Mouse (Mus musculus) G1E (cell line): ENCODE data around the gene Gpatch3. TPM values are rescaled to one million over a fixed set of nuclear protein-coding genes. Genes with fewer than 3 reads are reported as not detected.

Source experiments
- ATAC-seq: 2 replicates; pipeline ENCODE4 v1.8.0; 2016; ENCODE audit warnings: mild to moderate bottlenecking; ENCODE audit not compliant: insufficient number of reproducible peaks, poor library complexity, low FRiP score, severe bottlenecking; ENCODE audit errors: extremely low read depth
- DNase-seq: peaks from one replicate; pipeline ENCODE4 v3.0.0; 2012; ENCODE audit warnings: low spot score
- H3K27me3 ChIP-seq: 2 replicates; pipeline ENCODE4 v1.6.1; 2012; ENCODE audit warnings: mild to moderate bottlenecking, low read length, inconsistent platforms; ENCODE audit not compliant: insufficient read depth
- H3K36me3 ChIP-seq: replicated peaks from 2 replicates; pipeline ENCODE3; 2012; ENCODE audit warnings: mild to moderate bottlenecking, inconsistent platforms
- H3K4me1 ChIP-seq: 2 replicates; pipeline ENCODE4 v1.6.1; 2012; ENCODE audit warnings: low read depth, low read length, inconsistent platforms, mixed read lengths; ENCODE audit not compliant: insufficient read depth
- H3K4me3 ChIP-seq: 2 replicates; pipeline ENCODE4 v1.5.1; 2012; ENCODE audit warnings: low read depth, mild to moderate bottlenecking, inconsistent platforms, low read length, moderate library complexity, mixed read lengths
- H3K9me3 ChIP-seq: replicated peaks from 2 replicates; pipeline ENCODE4 v1.6.1; 2012; ENCODE audit warnings: inconsistent platforms
- CTCF ChIP-seq: IDR thresholded peaks from 2 replicates; pipeline ENCODE4 v1.5.1; 2012; ENCODE audit warnings: low read depth, low read length, inconsistent platforms, mixed read lengths
- GATA1 ChIP-seq: IDR thresholded peaks from 2 replicates; pipeline ENCODE4 v1.6.1; 2012; ENCODE audit warnings: borderline replicate concordance, low read length, inconsistent platforms, mixed read lengths
- GATA2 ChIP-seq: IDR thresholded peaks from 2 replicates; pipeline ENCODE4 v1.6.1; 2012; ENCODE audit warnings: low read depth, low read length, inconsistent platforms, borderline replicate concordance
- POLR2AphosphoS5 ChIP-seq: IDR thresholded peaks from 2 replicates; pipeline ENCODE4 v1.6.1; 2012; ENCODE audit warnings: low read depth, low read length, inconsistent platforms; ENCODE audit not compliant: insufficient replicate concordance
- TAL1 ChIP-seq: conservative IDR thresholded peaks from 2 replicates; pipeline ENCODE4 v1.6.1; 2012; ENCODE audit warnings: low read depth, low read length, inconsistent platforms, mixed read lengths
- polyA plus RNA-seq: library from polyadenylated mRNA; stranded (reverse); fragments of >175 nt; gene quantifications from 2 replicates; pipeline ENCODE4 v1.2.3, GENCODE M21; 2012
- total RNA-seq, 2 experiments: library from RNA; stranded (forward) in 1 of 2; stranded (reverse) in 1 of 2; fragments of 200-1000 nt in 1 of 2; fragments of >200 nt in 1 of 2; fragmentation: Nextera tagmentation in 1 of 2; gene quantifications; 2 replicates each; pipeline ENCODE4 v1.2.3; 2014 to 2017

Gene Gpatch3
- total and polyA plus RNA-seq, 3 experiments, result 1.9 to 18.7 (median 11.2) TPM

GRCm38 (mm10) chr4:133604175-133604574, 29.6 kb downstream of the Gpatch3 start:
- DNase-seq (no peak), ATAC-seq (no peak)
- TF ChIP-seq GATA1, result no peak
- no peak for TF ChIP-seq GATA2
- no peak for TF ChIP-seq CTCF
- TF ChIP-seq TAL1, result no peak
- TF ChIP-seq POLR2AphosphoS5, result no peak
- Histone ChIP-seq H3K27me3 (peaks cover 31% of the 10 kb centered on the region), H3K36me3 (peaks cover 39% of the 10 kb centered on the region), H3K9me3 (no peaks in the 10 kb centered on the region), H3K4me3 (no peak overlapping the region), H3K4me1 (peaks cover 15% of the 10 kb centered on the region)

- Histone ChIP-seq H3K4me3 (no peak overlapping the region), H3K27me3 (peaks cover 24% of the 10 kb centered on the region; the same call in 1 of the 2 replicates), H3K4me1 (peaks cover 9% of the 10 kb centered on the region), H3K9me3 (no peaks in the 10 kb centered on the region), H3K36me3 (peaks cover 43% of the 10 kb centered on the region)
- no peak for TF ChIP-seq GATA2
- no peak for TF ChIP-seq CTCF
- TF ChIP-seq GATA1, result no peak
- TF ChIP-seq TAL1, result no peak
- TF ChIP-seq POLR2AphosphoS5, result no peak
- no peak for DNase-seq
- no peak for ATAC-seq
Observed at GRCm38 (mm10) chr4:133604856-133605255, 30.3 kb downstream of the Gpatch3 start.

GRCm38 (mm10) chr4:133605330-133605729, 30.8 kb downstream of the Gpatch3 start:
- H3K36me3 ChIP-seq, result peaks cover 46% of the 10 kb centered on the region

GRCm38 (mm10) chr4:133607284-133607683, 32.7 kb downstream of the Gpatch3 start:
- DNase-seq (no peak), ATAC-seq (no peak)
- Histone ChIP-seq H3K9me3 (peaks cover 5% of the 10 kb centered on the region), H3K4me3 (no peak overlapping the region), H3K36me3 (peaks cover 53% of the 10 kb centered on the region), H3K4me1 (0 out of 2 replicates have a peak, but pooled peaks cover 4% of the 10 kb centered on the region), H3K27me3 (peaks cover 15% of the 10 kb centered on the region; the same call in 1 of the 2 replicates)
- TF ChIP-seq GATA2 (no peak), TAL1 (no peak), POLR2AphosphoS5 (no peak), CTCF (no peak), GATA1 (no peak)

More at GRCm38 (mm10) chr4:133605330-133605729, 30.8 kb downstream of the Gpatch3 start:
- Histone ChIP-seq H3K4me1 (0 out of 2 replicates have a peak, but pooled peaks cover 4% of the 10 kb centered on the region), H3K27me3 (peaks cover 19% of the 10 kb centered on the region; the same call in 1 of the 2 replicates), H3K4me3 (no peak overlapping the region; the same call in 1 of the 2 replicates), H3K9me3 (no peaks in the 10 kb centered on the region)
- TF ChIP-seq GATA2, result no peak
- TF ChIP-seq CTCF, result no peak
- TF ChIP-seq POLR2AphosphoS5, result no peak
- DNase-seq (no peak), ATAC-seq (no peak)

- DNase-seq (peak; percentile 69), ATAC-seq (no peak)
- peaks cover 68% of the 10 kb centered on the region for H3K36me3 ChIP-seq
Observed at GRCm38 (mm10) chr4:133609719-133610118, 35.2 kb downstream of the Gpatch3 start.

GRCm38 (mm10) chr4:133611815-133612214, 37.3 kb downstream of the Gpatch3 start:
- DNase-seq, result no peak

More at GRCm38 (mm10) chr4:133609719-133610118, 35.2 kb downstream of the Gpatch3 start:
- peak; percentile 86 for TF ChIP-seq CTCF
- TF ChIP-seq GATA1, result no peak
- no peak for TF ChIP-seq POLR2AphosphoS5
- Histone ChIP-seq H3K4me3 (no peak overlapping the region), H3K9me3 (peaks cover 7% of the 10 kb centered on the region), H3K27me3 (peaks cover 13% of the 10 kb centered on the region; the same call in 1 of the 2 replicates), H3K4me1 (0 out of 2 replicates have a peak, but pooled peaks cover 4% of the 10 kb centered on the region)

GRCm38 (mm10) chr4:133612416-133612815, 37.9 kb downstream of the Gpatch3 start:
- Histone ChIP-seq H3K4me3 (no peak overlapping the region), H3K9me3 (peaks cover 7% of the 10 kb centered on the region), H3K27me3 (peaks cover 2% of the 10 kb centered on the region; the same call in 1 of the 2 replicates), H3K4me1 (0 out of 2 replicates have a peak, but pooled peaks cover 2% of the 10 kb centered on the region), H3K36me3 (peaks cover 58% of the 10 kb centered on the region)
- ATAC-seq, result no peak
- no peak for TF ChIP-seq TAL1
- no peak for TF ChIP-seq POLR2AphosphoS5
- DNase-seq, result no peak

More at GRCm38 (mm10) chr4:133611815-133612214, 37.3 kb downstream of the Gpatch3 start:
- Histone ChIP-seq H3K9me3 (peaks cover 7% of the 10 kb centered on the region), H3K36me3 (peaks cover 61% of the 10 kb centered on the region), H3K4me1 (0 out of 2 replicates have a peak, but pooled peaks cover 4% of the 10 kb centered on the region), H3K4me3 (no peak overlapping the region), H3K27me3 (peaks cover 4% of the 10 kb centered on the region; the same call in 1 of the 2 replicates)
- no peak for ATAC-seq
- TF ChIP-seq GATA2 (no peak), POLR2AphosphoS5 (no peak), TAL1 (no peak), GATA1 (no peak), CTCF (no peak)
